Mouse (Mus musculus) embryonic facial prominence, embryonic 13.5 days (tissue): ENCODE data around the gene Adssl1. TPM values are rescaled to one million over a fixed set of nuclear protein-coding genes. Genes with fewer than 3 reads are reported as not detected.

Experiments used
- ATAC-seq: fragments of 200-750 bp; cut with Nextera tagmentation; 2 replicates; pipeline ENCODE4 v1.8.0; 2017; ENCODE audit warnings: low read depth; ENCODE audit not compliant: insufficient number of reproducible peaks, insufficient read depth, low FRiP score, low TSS enrichment
- H3K27ac ChIP-seq: fragments of 300-500 bp; sonication (generic); 2 replicates; pipeline ENCODE4 v1.5.1; 2015; ENCODE audit warnings: moderate library complexity, mild to moderate bottlenecking, inconsistent platforms
- H3K27me3 ChIP-seq: fragments of 300-500 bp; sonication (generic); 2 replicates; pipeline ENCODE4 v1.6.1; 2015; ENCODE audit warnings: mild to moderate bottlenecking, inconsistent platforms
- H3K36me3 ChIP-seq: fragments of 300-500 bp; sonication (generic); 2 replicates; pipeline ENCODE4 v1.6.1; 2015; ENCODE audit warnings: mild to moderate bottlenecking, inconsistent platforms
- H3K4me1 ChIP-seq: fragments of 300-500 bp; sonication (generic); 2 replicates; pipeline ENCODE4 v1.6.1; 2015; ENCODE audit warnings: inconsistent platforms
- H3K4me2 ChIP-seq: fragments of 300-500 bp; sonication (generic); 2 replicates; pipeline ENCODE4 v1.6.1; 2015; ENCODE audit warnings: moderate library complexity, mild to moderate bottlenecking, inconsistent platforms
- H3K4me3 ChIP-seq: fragments of 300-500 bp; sonication (generic); 2 replicates; pipeline ENCODE4 v1.5.1; 2015; ENCODE audit warnings: mild to moderate bottlenecking, inconsistent platforms
- H3K9ac ChIP-seq: fragments of 300-500 bp; sonication (generic); 2 replicates; pipeline ENCODE4 v1.6.1; 2015; ENCODE audit warnings: mild to moderate bottlenecking, inconsistent platforms
- H3K9me3 ChIP-seq: fragments of 300-500 bp; sonication (generic); 2 replicates; pipeline ENCODE4 v1.6.1; 2016; ENCODE audit warnings: inconsistent platforms
- WGBS: fragments of 180-500 bp; shearing (Covaris S2); methylation state at CpG from one replicate; pipeline ENCODE4 v1.1.7; 2015; ENCODE audit warnings: mixed read lengths; 5-methylcytosine and 5-hydroxymethylcytosine counted together
- polyA plus RNA-seq: library from polyadenylated mRNA; unstranded; fragments of >200 nt; fragmentation: Nextera tagmentation; extraction: Ambion mirVana; gene quantifications from 2 replicates; pipeline ENCODE4 v1.2.1, GENCODE M21; 2015

Gene Adssl1
- polyA plus RNA-seq, 1 experiment from 2014 or later, result 4.4 TPM

GRCm38 (mm10) chr12:112644855-112645506 is 25.1 kb downstream of the Adssl1 start:
- Histone ChIP-seq H3K4me2 (peak overlapping the region; percentile 90), H3K36me3 (peaks cover 33% of the 10 kb centered on the region), H3K4me3 (peak overlapping the region; percentile 87), H3K27me3 (no peaks in the 10 kb centered on the region), H3K9ac (peak overlapping the region; percentile 87), H3K4me1 (peaks cover 20% of the 10 kb centered on the region), H3K9me3 (no peaks in the 10 kb centered on the region), H3K27ac (peak overlapping the region; percentile 93)
- WGBS, result under 1% methylated on average over 75 of the region's 75 CpGs
- no peak; the same call in 1 of the 2 replicates for ATAC-seq

- H3K4me2 ChIP-seq, result peak overlapping the region; percentile 90
- H3K36me3 ChIP-seq, result peaks cover 44% of the 10 kb centered on the region
- WGBS, result 54% methylated on average over 6 of the region's 6 CpGs
- H3K9ac ChIP-seq, result peak overlapping the region; percentile 87
- H3K27me3 ChIP-seq, result no peaks in the 10 kb centered on the region
- H3K9me3 ChIP-seq, result no peaks in the 10 kb centered on the region
- ATAC-seq, result no peak
- H3K4me3 ChIP-seq, result peak overlapping the region; percentile 87
- peaks cover 20% of the 10 kb centered on the region for H3K4me1 ChIP-seq
- no peak overlapping the region for H3K27ac ChIP-seq
Measured at GRCm38 (mm10) chr12:112646139-112646538, 26.3 kb downstream of the Adssl1 start.

GRCm38 (mm10) chr12:112648081-112648480 is 28.2 kb downstream of the Adssl1 start:
- Histone ChIP-seq H3K27ac (no peak overlapping the region), H3K4me3 (no peak overlapping the region), H3K4me1 (peaks cover 20% of the 10 kb centered on the region), H3K9ac (no peak overlapping the region), H3K27me3 (no peaks in the 10 kb centered on the region), H3K9me3 (no peaks in the 10 kb centered on the region), H3K4me2 (no peak overlapping the region), H3K36me3 (peaks cover 63% of the 10 kb centered on the region)
- ATAC-seq, result no peak
- 92% methylated on average over 5 of the region's 5 CpGs for WGBS

GRCm38 (mm10) chr12:112651778-112652439 is 32.1 kb downstream of the Adssl1 start:
- no peaks in the 10 kb centered on the region for H3K9me3 ChIP-seq
- no peak overlapping the region for H3K27ac ChIP-seq
- no peaks in the 10 kb centered on the region for H3K27me3 ChIP-seq
- no peak for ATAC-seq
- H3K4me2 ChIP-seq, result no peak overlapping the region
- no peak overlapping the region for H3K9ac ChIP-seq
- WGBS, result 72% methylated on average over 5 of the region's 5 CpGs
- peaks cover 99% of the 10 kb centered on the region for H3K36me3 ChIP-seq
- no peak overlapping the region for H3K4me3 ChIP-seq
- H3K4me1 ChIP-seq, result no peaks in the 10 kb centered on the region; the same call in 1 of the 2 replicates

- WGBS, result 57% methylated on average over 7 of the region's 7 CpGs
- H3K36me3 ChIP-seq, result peaks cover 99% of the 10 kb centered on the region
- no peak overlapping the region for H3K27ac ChIP-seq
- no peaks in the 10 kb centered on the region for H3K4me1 ChIP-seq
- no peak overlapping the region for H3K4me2 ChIP-seq
- H3K4me3 ChIP-seq, result no peak overlapping the region
- no peak for ATAC-seq
- no peak overlapping the region for H3K9ac ChIP-seq
- H3K27me3 ChIP-seq, result no peaks in the 10 kb centered on the region
- no peaks in the 10 kb centered on the region for H3K9me3 ChIP-seq
Measured at GRCm38 (mm10) chr12:112653157-112653824, 33.4 kb downstream of the Adssl1 start.

GRCm38 (mm10) chr12:112654076-112654475 is 34.2 kb downstream of the Adssl1 start:
- Histone ChIP-seq H3K27ac (0 out of 2 replicates have a peak overlapping the region, but pooled peaks have one; percentile 2), H3K4me3 (no peak overlapping the region), H3K27me3 (no peaks in the 10 kb centered on the region), H3K4me1 (no peaks in the 10 kb centered on the region), H3K9ac (0 out of 2 replicates have a peak overlapping the region, but pooled peaks have one; percentile 6), H3K4me2 (no peak overlapping the region), H3K36me3 (peaks cover 99% of the 10 kb centered on the region), H3K9me3 (no peaks in the 10 kb centered on the region)
- no peak for ATAC-seq
- WGBS, result 88% methylated on average over 5 of the region's 5 CpGs

- no peak for ATAC-seq
- H3K4me3 ChIP-seq, result no peak overlapping the region
- no peak overlapping the region for H3K27ac ChIP-seq
- H3K4me1 ChIP-seq, result peaks cover 36% of the 10 kb centered on the region
- H3K9ac ChIP-seq, result no peak overlapping the region
- H3K36me3 ChIP-seq, result peaks cover 100% of the 10 kb centered on the region
- no peaks in the 10 kb centered on the region for H3K27me3 ChIP-seq
- WGBS, result 96% methylated on average over 7 of the region's 7 CpGs
- H3K4me2 ChIP-seq, result no peak overlapping the region
- H3K9me3 ChIP-seq, result no peaks in the 10 kb centered on the region
Measured at GRCm38 (mm10) chr12:112658619-112659018, 38.8 kb downstream of the Adssl1 start.

GRCm38 (mm10) chr12:112659109-112659508 is 39.3 kb downstream of the Adssl1 start:
- ATAC-seq, result no peak
- WGBS, result 77% methylated on average over 6 of the region's 6 CpGs
- Histone ChIP-seq H3K4me2 (no peak overlapping the region), H3K9me3 (no peaks in the 10 kb centered on the region), H3K9ac (no peak overlapping the region), H3K27me3 (no peaks in the 10 kb centered on the region), H3K36me3 (peaks cover 98% of the 10 kb centered on the region), H3K27ac (0 out of 2 replicates have a peak overlapping the region, but pooled peaks have one; percentile 92), H3K4me3 (no peak overlapping the region), H3K4me1 (peaks cover 41% of the 10 kb centered on the region)

- peak overlapping the region; percentile 92 for H3K27ac ChIP-seq
- peak overlapping the region; percentile 38 for H3K4me2 ChIP-seq
- H3K4me1 ChIP-seq, result peaks cover 55% of the 10 kb centered on the region
- ATAC-seq, result peak; percentile 68
- H3K4me3 ChIP-seq, result no peak overlapping the region
- peaks cover 94% of the 10 kb centered on the region for H3K36me3 ChIP-seq
- H3K9me3 ChIP-seq, result no peaks in the 10 kb centered on the region
- 43% methylated on average over 5 of the region's 5 CpGs for WGBS
- H3K9ac ChIP-seq, result peak overlapping the region; percentile 49; the same call in 1 of the 2 replicates
- H3K27me3 ChIP-seq, result no peaks in the 10 kb centered on the region
Measured at GRCm38 (mm10) chr12:112660576-112661326, 40.9 kb downstream of the Adssl1 start.

GRCm38 (mm10) chr12:112661327-112661605 is 41.4 kb downstream of the Adssl1 start:
- peak overlapping the region; percentile 38 for H3K4me2 ChIP-seq
- peaks cover 60% of the 10 kb centered on the region for H3K4me1 ChIP-seq
- peak overlapping the region; percentile 92 for H3K27ac ChIP-seq
- H3K4me3 ChIP-seq, result no peak overlapping the region
- H3K9me3 ChIP-seq, result no peaks in the 10 kb centered on the region
- no peaks in the 10 kb centered on the region for H3K27me3 ChIP-seq
- no peak for ATAC-seq
- WGBS, result 73% methylated on average over 3 of the region's 3 CpGs
- 0 out of 2 replicates have a peak overlapping the region, but pooled peaks have one; percentile 49 for H3K9ac ChIP-seq
- H3K36me3 ChIP-seq, result peaks cover 94% of the 10 kb centered on the region

GRCm38 (mm10) chr12:112661851-112662250 is 42.0 kb downstream of the Adssl1 start:
- H3K4me1 ChIP-seq, result peaks cover 66% of the 10 kb centered on the region
- peaks cover 94% of the 10 kb centered on the region for H3K36me3 ChIP-seq
- no peaks in the 10 kb centered on the region for H3K27me3 ChIP-seq
- WGBS, result 86% methylated on average over 9 of the region's 9 CpGs
- peak overlapping the region; percentile 92 for H3K27ac ChIP-seq
- H3K4me3 ChIP-seq, result no peak overlapping the region
- no peak overlapping the region for H3K4me2 ChIP-seq
- ATAC-seq, result no peak
- 0 out of 2 replicates have a peak overlapping the region, but pooled peaks have one; percentile 49 for H3K9ac ChIP-seq
- no peaks in the 10 kb centered on the region for H3K9me3 ChIP-seq
